Mouse (Mus musculus): ENCODE results near the gene Mettl1.
"Not testable (repeated sequence)": the region's sequence is repeated elsewhere in the genome, so short reads cannot be mapped to it uniquely, and the experiment has no call there.

Mettl1 gene

GRCm38 (mm10) chr10:127066519-127067018 lies 25.4 kb downstream of the Mettl1 start:
- in situ Hi-C loops (cut with MboI) = no loop called here

GRCm38 (mm10) chr10:127068360-127069038 lies 27.3 kb downstream of the Mettl1 start:
- in situ Hi-C loops (cut with MboI) = no loop called here

- in situ Hi-C loops (cut with MboI) = no loop called here
Measured at GRCm38 (mm10) chr10:127069281-127070189, 28.3 kb downstream of the Mettl1 start.

GRCm38 (mm10) chr10:127070190-127071121 lies 29.2 kb downstream of the Mettl1 start, which contains the start of gene Tspan31:
TSS of gene Tspan31 (minus strand) at chr10:127070264.
- in situ Hi-C loops (cut with MboI) = no loop called here

DNA sequence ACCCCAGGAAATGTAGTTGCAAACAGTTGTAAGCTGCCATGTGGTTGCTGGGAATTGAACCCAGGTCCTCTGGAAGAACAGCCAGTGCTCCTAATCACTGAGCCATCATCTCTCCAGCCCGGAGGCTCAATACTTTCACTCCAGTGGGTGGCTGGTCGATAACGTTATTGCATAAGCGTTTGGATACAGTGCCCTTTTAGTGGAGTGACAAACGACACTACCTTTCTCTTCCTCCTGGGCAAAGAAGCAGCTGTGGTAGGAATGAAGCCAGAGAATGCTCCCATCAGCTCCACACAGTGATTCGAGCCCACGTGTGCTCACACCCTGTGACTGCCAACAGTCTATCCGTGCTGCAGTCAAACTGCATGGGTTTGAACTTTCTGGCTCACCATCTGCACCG lies 30.0 kb downstream of the Mettl1 start:
- in situ Hi-C loops (cut with MboI) = no loop called here

- in situ Hi-C loops (cut with MboI) = not testable (repeated sequence)
Measured at GRCm38 (mm10) chr10:127072270-127072669, 31.1 kb downstream of the Mettl1 start.

DNA sequence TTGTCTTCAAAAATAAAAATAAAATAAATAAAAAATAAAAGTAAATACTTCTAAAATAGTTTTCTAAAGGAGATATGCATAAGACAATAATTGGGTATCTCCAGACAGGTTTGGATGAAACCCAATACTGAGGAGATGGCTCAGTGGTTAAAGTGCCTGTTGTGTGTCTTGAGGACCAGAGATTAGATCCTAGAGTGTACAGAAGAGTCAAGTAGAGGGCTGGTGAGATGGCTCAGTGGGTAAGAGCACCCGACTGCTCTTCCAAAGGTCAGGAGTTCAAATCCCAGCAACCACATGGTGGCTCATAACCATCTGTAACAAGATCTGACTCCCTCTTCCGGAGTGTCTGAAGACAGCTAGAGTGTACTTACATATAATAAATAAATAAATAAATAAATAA lies 31.8 kb downstream of the Mettl1 start:
- in situ Hi-C loops (cut with MboI) = not testable (repeated sequence)

DNA sequence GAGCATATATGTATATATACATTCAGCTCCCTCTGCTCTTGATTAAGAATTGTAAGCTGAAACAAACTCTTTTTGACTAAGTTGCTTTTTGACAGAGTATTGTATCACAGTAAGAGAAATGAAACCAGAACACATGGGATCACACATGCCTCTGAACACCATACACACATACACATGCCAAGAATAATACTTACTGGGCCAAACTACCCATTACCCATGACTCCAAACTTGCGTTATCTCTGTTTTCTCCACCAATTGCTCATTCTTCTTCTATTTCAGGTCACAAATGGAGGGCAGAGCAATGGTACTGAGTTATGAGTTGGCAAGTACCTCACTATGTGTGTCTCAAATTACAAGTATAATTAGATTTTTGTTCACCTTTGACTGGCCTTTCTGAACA lies 32.8 kb downstream of the Mettl1 start:
- in situ Hi-C loops (cut with MboI) = no loop called here

DNA sequence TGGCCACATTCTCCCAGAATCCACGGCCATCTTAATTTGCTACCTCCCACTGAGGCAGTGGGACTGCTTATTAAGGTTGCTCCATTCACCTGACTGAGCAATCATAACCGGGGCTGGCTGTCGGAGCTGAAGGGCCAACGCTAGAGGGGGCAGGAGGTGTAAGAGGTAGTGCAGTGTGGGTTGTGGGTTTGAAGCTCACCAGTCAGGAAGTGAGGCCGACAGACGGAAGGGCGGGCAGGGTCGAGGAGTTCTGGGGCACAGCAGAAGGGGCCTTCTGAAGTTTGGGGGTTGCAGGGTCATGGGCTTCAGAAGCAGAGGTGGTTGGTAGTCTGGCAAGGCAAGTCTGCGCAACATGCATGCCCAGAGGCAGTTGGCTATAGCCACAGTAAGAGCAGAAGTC lies 33.9 kb downstream of the Mettl1 start, which contains the start of gene Agap2:
Agap2 (plus strand) TSS at position 205 of the 400 bp plus-strand sequence.
- in situ Hi-C loops (cut with MboI) = no loop called here

- in situ Hi-C loops (cut with MboI) = no loop called here
Measured at GRCm38 (mm10) chr10:127075651-127076050, 34.4 kb downstream of the Mettl1 start.

GRCm38 (mm10) chr10:127076082-127076481 lies 34.9 kb downstream of the Mettl1 start:
- in situ Hi-C loops (cut with MboI) = no loop called here

- in situ Hi-C loops (cut with MboI) = no loop called here
Measured at GRCm38 (mm10) chr10:127077515-127077914, 36.3 kb downstream of the Mettl1 start.

GRCm38 (mm10) chr10:127078001-127078676 lies 36.9 kb downstream of the Mettl1 start:
- in situ Hi-C loops (cut with MboI) = no loop called here

GRCm38 (mm10) chr10:127078677-127079575 lies 37.7 kb downstream of the Mettl1 start:
- in situ Hi-C loops (cut with MboI) = no loop called here

DNA sequence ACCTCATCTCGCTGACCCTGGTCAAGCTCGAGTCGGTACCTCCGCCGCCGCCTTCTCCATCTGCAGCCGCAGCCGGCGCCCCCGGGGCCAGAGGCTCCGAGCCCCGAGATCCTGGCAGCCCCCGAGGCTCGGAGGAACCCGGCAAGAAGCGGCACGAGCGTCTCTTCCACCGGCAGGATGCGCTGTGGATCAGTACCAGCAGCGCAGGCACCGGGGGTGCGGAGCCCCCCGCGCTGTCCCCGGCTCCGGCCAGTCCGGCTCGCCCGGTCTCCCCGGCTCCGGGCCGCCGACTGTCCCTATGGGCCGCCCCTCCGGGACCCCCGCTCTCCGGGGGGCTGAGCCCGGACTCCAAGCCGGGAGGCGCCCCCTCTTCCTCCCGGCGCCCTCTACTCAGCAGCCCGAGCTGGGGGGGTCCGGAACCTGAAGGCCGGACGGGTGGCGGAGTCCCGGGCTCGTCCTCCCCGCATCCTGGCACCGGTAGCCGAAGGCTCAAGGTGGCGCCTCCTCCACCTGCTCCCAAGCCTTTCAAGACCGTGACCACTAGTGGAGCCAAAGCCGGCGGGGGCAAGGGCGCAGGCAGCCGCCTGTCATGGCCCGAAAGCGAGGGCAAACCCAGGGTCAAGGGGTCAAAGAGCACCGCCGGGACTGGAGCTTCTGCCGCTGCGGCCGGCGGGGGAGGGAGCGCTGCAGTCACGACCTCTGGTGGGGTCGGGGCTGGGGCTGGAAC lies 38.6 kb downstream of the Mettl1 start:
- in situ Hi-C loops (cut with MboI) = no loop called here

GRCm38 (mm10) chr10:127080901-127081780 lies 39.9 kb downstream of the Mettl1 start:
- in situ Hi-C loops (cut with MboI) = no loop called here

DNA sequence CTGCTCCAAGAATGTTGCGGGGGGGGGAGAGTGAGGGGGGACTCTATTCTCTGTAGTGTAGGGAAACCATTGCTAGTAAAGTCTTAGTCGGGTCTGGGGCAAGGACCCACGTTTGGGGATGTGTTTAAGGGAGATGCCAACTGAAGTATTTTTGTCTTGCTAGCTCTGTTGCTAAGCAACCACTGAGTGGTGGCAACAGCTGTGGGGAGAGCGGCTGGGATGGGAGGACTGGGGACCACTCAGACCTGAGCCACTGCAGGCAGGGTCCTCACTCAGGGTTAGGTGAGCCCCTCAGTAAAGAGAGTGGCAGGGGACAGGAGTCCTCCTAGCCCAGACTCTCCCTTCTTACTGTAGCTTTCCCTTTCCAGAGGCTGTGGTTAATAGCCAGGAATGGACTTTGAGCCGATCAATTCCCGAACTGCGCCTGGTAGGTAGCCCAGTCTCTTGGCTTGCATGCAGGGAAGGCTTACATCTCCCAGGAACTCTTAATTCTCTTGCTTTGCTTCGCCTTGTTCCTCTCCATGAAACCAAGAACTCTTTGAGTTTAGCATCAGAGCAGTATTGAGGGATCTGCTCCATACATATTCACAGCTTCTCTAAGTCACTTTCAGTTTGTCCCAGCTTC lies 40.9 kb downstream of the Mettl1 start:
- in situ Hi-C loops (cut with MboI) = no loop called here
